Mouse (Mus musculus): Measurements from ENCODE around the gene Gm7029.
"Not testable (repeated sequence)": the region's sequence is repeated elsewhere in the genome, so short reads cannot be mapped to it uniquely, and the experiment has no call there.

Gm7029 gene

DNA sequence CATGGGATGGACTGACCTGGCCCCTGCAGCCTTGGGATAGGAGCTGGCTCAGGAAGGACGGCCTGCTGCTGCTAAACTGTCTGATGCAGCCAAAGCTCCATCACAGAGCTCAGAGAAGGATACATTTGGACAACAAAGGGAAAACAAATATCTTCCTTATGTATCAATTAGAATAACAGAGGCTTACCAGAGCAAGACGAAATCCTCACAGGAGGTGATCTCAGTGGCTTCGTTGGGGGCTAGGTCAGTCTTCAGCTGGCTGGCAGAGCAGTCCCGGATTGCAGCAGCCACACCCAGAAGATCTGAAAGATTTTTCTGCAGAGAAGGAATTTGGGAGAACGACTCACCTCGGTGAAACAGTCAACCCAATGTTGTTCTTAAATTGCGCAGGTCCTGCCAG lies 18.8 kb downstream of the Gm7029 start:
- DNase-seq, result no peak

DNA sequence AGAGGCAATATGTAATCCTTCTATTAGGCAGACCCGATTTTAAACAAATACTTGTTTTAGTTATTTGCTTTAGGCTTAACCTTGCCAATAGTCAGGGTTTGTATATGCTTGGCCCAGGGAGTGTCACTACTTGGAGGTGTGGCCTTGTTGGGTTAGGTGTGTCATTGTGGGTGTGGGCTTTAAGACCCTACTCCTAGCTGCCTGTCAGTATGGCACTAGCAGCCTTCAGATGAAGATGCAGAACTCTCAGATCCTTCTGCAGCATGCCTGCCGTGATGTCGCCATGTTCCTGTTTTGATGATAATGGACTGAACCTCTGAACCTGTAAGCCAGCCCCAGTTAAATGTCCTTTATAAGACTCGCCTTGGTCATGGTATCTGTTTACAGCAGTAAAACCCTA lies 19.4 kb downstream of the Gm7029 start:
- DNase-seq, result not testable (repeated sequence)

DNA sequence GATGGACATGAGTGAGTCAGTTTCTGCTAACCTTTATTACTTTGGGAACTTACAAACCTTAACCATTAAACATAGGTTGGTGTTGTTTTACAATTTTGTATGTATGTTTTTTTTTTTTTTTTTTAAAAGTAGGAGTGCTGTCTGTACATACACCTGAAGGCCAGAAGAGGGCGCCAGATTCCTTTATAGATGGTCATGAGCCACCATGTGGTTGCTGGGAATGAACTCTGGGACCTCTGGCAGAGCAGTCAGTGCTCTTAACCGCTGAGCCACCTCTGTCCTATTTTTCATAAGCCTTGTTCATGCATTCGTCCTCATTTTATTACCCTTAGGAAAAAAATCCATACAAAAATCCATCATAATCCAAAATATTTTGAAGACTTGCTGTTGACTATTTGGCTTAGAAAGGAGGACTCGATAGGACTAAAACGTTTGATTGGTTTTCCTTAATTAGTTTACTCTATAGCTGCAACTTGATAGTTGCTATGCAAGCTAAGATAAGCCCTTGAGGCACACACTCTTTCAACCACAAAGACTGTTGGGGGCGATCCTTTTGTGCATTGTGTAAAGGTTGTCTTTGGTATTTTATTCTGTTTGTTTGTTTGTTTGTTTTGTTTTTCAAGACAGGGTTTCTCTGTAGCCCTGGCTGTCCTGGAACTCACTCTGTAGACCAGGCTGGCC lies 23.6 kb downstream of the Gm7029 start:
- peak in 1 of 2 experiments; percentile 43 for DNase-seq

DNA sequence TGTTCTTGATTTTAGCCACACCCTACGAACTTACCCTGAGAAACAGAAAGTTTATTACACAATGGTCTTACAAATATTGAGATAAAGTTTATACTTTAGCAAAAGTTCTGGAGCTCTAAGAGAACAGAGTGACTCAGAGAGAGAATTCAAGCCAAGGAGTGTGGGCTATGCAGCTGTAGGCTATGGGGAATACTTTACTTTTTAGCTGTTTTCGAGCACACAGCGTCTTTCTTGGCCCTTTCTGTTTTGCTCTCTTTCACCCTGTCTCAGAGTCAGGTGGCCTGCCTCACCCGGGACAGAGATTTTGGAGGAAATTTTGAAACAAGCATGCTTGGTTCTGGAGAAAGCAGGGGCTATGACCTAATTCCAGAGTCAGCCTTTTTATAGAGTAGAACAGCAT lies 24.6 kb downstream of the Gm7029 start:
- DNase-seq, result not testable (repeated sequence)

DNA sequence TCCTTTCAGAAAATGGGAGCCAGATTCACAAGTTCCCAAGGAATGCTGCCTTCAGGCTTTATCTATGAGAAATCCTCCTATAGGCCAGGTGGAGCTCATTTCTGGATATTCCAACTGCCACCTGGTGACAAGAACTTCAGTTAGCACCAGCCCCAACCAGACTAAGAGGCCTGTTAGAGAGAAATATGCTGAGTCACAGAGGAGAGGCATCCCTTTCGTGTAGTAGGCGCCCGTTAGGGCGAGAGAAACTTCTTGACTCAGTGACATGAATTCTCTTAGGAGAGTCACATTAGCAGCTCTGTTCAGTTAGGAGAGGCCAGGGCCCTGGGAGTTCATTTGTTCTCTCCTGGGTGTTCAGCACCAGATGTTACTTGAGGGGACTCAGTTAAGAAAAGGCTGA lies 26.0 kb downstream of the Gm7029 start:
- DNase-seq, result no peak

DNA sequence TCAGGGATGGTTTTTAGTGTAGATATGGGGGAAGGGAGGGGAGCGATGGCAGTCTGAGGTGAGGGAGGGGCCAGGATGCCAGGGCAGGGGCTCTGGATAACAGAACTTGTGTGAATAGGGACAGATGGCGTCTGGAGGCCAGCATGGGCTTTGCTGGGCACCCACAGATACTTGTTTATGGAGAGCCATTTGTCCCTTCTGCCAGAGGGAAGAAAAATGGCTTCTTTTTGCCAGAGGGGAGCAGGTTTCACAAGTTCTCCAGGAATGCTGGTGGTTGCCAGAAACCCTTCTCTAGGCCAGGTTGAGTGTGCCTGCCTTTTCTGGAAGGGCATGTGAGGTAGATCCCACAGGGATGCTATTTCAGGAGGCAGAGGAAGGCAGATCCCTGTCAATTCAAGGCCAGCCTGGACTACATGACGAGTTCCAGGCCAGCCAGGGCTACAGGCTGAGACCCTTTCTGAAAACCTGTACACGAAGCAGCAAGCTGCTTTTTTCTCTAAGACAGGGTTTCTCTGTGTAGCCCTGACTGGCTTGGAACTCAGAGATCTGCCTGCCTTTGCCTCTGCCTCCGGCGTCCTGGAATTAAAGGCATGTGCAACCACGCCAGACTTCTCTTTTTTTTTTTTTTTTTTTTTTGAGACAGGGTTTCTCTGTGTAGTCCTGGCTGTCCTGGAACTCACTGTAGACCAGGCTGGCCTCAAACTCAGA lies 26.8 kb downstream of the Gm7029 start:
- no peak for DNase-seq

DNA sequence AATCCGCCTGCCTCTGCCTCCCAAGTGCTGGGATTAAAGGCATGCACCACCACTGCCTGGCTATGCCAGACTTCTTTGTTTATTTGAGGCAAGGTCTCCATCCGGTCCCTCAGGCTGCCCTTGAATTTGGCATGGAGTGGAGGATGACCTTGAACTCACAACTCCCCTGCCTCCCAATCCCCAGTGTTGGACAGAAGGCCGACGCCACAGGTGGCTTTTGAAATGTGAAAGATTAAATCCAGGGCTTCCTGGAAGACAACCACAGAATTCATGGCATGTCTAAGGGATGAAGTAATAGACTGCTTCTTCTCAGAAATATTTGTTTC lies 27.3 kb downstream of the Gm7029 start:
- DNase-seq, result no peak

DNA sequence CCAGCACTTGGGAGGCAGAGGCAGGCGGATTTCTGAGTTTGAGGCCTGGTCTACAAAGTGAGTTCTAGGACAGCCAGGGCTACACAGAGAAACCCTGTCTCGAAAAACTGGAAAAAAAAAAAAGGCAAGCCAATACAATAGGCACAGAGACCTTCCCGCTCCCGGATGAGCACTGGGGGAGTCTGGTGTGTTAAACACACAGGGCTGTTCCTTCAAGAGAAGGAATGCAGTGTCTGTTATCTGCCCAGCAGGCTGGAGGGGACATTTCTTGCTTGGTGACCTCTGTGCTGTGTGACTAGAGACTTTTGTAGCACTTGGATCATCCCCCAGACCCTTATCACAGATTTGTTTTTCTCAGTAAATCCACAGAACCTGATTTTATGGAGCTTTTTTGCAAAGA lies 28.0 kb downstream of the Gm7029 start:
- DNase-seq, result no peak

DNA sequence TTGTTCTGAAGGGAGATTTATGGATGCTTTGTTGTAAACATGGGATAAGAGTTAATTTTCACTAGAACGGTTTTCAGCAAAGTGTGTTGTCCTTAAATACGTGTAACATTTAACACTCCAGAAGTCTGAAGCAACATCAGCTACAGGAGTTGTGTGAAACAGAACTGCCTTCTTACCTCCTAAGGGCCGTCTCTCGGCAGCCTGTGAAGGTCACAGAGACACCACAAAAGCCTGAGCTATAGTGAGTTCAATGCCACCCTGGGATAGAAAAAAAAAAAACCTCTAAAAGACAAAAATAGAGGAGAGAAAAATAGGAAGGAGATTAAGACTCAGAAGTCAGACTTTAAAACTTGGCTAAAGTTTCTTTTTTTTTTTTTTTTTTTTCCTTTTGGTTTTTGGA lies 28.4 kb downstream of the Gm7029 start:
- DNase-seq, result no peak

DNA sequence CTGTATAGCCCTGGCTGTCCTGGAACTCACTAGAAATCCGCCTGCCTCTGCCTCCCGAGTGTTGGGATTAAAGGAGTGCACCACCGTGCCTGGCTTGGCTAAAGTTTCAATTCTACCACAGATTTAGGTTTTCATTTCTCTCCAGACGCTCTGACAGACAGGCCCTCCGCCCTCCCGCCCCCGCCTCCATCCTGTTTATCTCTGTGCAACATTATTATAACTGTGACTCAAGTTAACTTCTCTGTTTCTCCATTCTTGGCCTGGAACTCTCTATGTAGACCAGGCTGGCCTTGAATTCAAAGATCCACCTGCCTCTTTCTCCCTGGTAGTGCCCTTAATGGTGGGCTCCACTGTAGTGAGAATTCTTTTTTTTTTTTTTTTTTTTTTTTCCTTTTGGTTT lies 28.9 kb downstream of the Gm7029 start:
- DNase-seq, result no peak

DNA sequence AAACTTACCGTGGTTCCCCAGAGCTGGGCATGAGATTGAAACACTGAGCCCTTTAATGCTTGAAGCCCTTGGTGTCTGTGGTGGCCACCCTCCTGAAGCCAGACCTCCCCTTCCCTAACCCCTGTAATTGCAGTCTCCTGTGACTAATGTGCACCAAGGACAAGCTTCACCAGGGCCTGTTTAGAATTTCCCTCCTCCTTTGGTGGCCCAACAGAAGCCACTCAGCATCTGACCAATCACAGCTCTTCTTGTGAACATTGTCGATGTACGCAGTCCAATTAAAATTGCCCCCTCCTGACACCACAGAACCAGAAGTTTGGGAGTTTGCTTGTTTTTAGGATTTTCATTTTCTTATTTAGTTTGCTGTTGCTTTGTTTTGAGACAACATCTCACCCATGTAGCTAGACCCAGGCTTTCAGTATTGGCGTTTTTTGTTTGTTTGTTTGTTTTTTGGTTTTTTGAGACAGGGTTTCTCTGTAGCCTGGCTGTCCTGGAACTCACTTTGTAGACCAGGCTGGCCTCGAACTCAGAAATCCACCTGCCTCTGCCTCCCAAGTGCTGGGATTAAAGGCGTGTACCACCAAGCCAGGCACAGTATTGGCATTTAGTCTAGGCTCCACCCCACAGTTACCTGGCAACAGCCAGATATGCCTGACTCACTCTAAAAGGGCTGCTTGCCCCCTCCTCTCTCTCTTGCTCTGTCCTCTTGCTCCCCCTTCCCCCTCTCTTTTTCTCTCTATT lies 30.4 kb downstream of the Gm7029 start:
- not testable (repeated sequence) for DNase-seq

DNA sequence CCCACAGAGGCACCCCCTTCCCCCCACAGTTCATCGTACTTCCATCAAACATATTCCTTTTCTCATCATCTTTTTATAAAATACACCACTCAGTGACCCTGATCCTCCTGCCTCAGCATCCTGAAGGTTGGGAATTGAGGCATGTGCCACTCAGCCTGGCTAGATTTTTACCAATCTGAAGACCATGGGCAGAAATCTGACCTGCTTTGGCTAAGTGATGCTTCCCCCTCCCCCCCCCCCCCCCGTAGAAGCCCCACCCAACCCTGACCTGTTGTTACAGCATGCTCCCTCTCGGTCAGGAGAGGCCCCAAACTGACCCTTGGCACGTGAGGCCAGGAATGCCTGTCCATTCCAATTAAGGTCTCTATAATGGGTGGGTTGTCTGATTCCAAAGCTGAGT lies 31.2 kb downstream of the Gm7029 start, which contains the start of gene Platr17:
Platr17 (plus strand) TSS at position 301 of the 400 bp plus-strand sequence.
- not testable (repeated sequence) for DNase-seq

DNA sequence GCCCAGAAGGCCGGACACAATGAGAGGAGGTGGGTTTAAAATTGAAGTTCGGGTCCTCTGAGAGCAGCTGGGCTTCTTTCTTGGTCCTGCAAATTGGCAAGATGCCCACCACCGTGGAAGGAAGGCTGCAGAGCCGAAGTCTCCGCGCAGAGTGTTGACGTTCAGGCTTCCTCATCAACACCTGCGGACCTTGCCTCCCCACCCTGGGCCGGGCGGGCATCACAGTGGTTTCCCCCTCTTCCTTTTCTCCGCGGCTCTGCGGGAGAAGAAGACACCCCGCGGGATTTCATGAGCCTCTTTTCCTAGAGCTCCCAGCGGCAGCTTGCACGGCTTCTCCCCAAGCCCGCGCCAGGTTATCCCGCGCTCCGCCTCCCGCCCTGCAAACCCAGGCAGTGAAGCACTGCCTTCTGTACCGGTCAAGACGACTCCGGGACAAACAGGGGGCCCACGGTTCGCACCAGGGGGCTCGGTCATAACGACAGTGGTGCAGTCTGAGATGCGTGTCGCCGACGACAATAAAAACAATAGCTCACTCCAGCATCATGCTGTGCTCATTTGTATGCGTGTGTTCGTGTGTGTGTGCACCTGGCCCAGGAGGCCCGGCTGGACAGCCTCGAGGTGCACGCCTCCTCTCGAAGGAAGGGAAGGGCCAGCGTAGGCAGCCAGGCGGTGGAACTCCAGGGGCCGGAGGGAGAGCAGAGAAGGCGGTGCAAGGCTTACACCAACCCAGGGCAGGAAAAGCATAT lies 34.9 kb downstream of the Gm7029 start:
- DNase-seq, result peak in 1 of 2 experiments; percentile 49

DNA sequence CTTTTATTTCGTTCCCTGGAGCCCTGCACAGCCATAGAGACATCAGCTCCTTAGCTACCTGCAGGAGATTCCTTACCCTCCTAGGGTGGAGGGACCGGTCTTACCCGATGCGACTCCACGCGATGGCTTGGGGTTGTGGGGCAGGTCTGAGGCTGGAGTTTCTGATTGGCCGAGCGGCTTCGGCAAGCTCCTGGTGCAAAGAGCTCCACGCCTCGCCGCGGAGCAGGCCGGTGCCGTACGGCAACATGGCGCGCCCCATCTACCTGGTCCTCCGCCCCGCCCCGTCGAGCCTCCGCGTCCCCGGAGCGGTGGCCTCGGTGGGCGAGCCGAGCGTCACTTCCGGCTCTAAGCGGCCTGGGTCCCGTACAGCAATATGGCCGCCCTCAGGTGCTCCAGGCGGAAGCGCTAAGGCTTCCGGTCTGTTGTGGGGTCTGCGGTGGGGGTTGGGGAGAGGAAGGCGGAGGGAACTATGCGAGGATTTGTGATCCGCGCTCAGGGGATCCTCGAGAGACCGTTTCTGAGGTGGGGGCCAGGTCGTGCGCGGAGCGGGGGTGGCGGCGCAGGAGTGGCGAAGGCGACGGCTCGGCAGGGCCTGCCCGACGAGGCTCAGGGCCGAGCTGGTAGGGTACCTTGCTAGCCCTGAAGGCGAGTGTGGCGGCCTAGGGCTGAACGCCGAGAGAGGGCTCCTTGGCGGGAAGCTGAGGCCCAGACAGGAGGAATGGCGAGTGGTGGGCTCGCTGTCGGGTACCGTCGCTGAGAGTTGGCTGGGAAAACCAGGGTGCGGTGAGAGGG lies 35.6 kb downstream of the Gm7029 start, which contains the start of gene Daxx:
Daxx (plus strand) TSS at position 338 of the 792 bp plus-strand sequence.
- DNase-seq, result peak; percentile 99

DNA sequence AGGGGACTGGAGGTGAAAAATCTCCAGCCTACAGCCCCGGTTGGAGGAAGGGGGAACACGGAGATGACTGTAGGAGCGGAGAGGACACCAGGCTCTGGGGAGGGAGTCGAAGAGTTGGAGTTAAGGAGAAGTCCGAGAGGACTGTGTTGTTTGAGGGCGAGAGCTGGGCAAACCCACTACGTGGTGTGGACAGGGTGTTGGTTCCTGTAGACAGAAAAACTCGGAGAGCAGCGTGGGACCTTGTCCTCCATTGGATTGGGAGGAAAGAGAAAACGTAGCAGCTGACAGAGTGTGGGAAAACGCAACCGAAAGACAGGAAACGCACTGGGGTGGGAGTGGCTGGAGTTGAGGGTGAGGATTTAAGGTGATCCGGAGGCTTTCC lies 36.2 kb downstream of the Gm7029 start:
- peak in 1 of 2 experiments; percentile 57 for DNase-seq

DNA sequence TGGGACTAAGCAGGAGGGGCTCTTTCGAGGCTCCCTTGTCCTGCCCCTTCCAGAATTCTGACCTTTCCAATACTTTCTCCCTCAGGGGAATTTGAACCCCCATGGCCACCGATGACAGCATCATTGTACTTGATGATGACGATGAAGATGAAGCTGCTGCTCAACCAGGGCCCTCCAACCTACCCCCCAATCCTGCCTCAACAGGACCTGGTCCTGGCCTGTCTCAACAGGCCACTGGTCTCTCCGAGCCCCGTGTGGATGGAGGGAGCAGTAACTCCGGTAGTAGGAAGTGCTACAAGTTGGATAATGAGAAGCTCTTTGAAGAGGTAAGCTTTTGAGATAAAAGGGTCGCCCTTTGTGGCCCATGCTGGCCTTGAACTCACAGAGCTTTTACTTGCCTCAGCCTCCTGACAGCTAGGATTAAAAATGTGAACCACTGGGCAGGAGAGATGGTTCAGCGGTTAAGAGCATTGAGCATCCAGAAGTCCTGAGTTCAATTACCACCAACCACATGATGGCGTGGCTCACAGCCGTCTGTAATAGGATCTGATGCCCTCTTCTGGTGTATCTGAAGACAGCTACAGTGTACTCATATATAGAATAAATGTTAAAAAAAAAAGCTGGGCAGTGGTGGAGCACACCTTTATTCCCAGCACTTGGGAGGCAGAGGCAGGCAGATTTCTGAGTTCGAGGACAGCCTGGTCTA lies 36.9 kb downstream of the Gm7029 start:
- DNase-seq, result no peak

DNA sequence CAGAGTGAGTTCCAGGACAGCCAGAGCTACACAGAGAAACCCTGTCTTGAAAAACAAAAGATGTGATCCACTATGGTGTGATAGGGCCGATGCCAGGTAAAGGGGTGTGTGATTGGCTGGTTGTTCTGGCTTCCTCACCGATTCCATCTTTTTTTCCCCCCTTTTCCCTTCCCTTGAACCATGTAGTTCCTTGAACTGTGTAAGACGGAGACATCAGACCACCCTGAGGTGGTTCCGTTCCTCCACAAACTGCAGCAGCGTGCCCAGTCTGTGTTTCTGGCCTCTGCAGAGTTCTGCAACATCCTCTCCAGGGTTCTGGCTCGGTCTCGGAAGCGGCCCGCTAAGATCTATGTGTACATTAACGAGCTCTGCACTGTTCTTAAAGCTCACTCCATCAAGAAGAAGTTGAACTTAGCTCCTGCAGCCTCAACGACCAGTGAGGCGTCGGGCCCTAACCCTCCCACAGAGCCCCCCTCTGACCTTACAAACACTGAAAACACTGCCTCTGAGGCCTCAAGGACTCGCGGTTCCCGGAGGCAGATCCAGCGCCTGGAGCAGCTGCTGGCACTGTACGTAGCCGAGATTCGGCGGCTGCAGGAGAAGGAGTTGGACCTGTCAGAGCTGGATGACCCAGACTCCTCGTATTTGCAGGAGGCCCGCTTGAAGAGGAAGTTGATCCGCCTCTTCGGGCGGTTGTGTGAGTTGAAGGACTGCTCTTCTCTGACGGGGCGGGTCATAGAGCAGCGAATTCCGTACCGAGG lies 37.6 kb downstream of the Gm7029 start:
- no peak for DNase-seq

DNA sequence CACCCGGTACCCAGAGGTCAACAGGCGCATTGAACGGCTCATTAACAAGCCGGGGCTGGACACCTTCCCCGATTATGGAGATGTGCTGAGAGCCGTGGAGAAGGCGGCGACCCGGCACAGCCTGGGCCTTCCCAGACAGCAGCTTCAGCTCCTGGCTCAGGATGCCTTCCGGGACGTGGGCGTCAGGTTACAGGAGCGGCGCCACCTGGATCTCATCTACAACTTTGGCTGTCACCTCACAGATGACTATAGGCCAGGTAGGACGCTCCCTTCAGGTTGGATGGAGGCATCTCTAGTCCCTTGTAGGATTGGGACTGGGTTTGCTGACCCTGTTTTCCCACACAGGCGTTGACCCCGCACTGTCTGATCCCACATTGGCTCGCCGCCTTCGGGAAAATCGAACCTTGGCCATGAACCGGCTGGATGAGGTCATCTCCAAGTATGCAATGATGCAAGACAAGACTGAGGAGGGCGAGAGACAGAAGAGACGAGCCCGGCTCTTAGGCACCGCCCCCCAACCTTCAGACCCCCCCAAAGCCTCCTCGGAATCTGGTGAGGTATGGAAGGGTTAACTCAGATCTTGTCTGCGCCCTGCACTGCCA lies 38.3 kb downstream of the Gm7029 start:
- peak in 1 of 2 experiments; percentile 53 for DNase-seq

DNA sequence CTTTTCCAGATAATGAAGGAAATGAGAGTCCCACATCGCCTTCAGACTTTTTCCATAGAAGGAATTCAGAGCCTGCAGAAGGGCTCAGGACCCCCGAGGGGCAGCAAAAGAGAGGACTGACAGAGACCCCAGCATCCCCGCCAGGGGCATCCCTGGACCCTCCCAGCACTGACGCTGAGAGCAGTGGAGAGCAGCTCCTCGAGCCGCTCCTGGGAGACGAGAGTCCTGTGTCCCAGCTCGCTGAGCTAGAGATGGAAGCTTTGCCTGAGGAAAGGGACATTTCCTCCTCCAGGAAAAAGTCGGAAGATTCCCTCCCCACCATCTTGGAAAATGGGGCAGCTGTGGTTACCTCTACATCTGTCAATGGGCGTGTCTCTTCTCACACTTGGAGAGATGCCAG lies 39.6 kb downstream of the Gm7029 start:
- no peak for DNase-seq

DNA sequence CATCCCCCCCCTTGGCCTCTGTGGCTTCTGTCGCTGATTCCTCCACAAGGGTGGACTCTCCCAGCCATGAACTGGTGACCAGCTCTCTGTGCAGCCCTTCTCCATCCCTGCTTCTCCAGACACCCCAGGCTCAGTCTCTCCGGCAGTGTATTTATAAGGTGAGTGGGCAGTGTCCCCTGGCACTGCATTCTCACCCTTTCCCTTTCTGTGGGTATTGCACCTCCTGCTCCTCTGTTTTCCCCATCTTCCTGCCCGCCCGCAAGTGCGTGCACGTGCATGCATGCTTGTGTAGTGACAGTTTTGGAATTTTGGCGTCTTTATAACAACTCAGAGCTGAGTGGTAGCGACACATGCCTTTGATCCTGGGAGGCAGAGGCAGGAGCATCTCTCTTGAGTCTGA lies 40.3 kb downstream of the Gm7029 start:
- DNase-seq, result no peak

Measured in kidney, adult 8-10 months (tissue).